Mouse (Mus musculus): Measurements from ENCODE around the gene E330017A01Rik. TPM values are rescaled to one million over a fixed set of nuclear protein-coding genes. Genes with fewer than 3 reads are reported as not detected.

The E330017A01Rik gene
- polyA plus RNA-seq, 2 experiments from 2014 or later = not detected

- ATAC-seq = no peak
Observed at GRCm38 (mm10) chr16:58589444-58589843, 49.1 kb downstream of the E330017A01Rik start.

Other genes with a start within 250 kb of the E330017A01Rik start
- gene Dcbld2, start 230.3 kb downstream of the E330017A01Rik start, polyA plus RNA-seq (2017; shearing (Covaris generic)) = under 1 TPM; 0.34 to 0.42 TPM
- 1 to 10 TPM; 5.7 to 9.5 TPM for gene St3gal6, start 114.5 kb downstream of the E330017A01Rik start, polyA plus RNA-seq (2017; shearing (Covaris generic))
- not detected for gene Gm813, start 21.8 kb downstream of the E330017A01Rik start, polyA plus RNA-seq (2017; shearing (Covaris generic))
- gene Cpox, start 31.6 kb upstream of the E330017A01Rik start, polyA plus RNA-seq (2017; shearing (Covaris generic)) = 10 to 100 TPM; 48.3 to 55.6 TPM
- 10 to 100 TPM; 35.4 to 55.3 TPM for gene Gpr15, start 80.3 kb upstream of the E330017A01Rik start, polyA plus RNA-seq (2017; shearing (Covaris generic))
- 100 to 1,000 TPM; 201 to 243 TPM for gene Cldnd1, start 89.2 kb upstream of the E330017A01Rik start, polyA plus RNA-seq (2017; shearing (Covaris generic))
- gene Olfr172, start 124.4 kb upstream of the E330017A01Rik start, polyA plus RNA-seq (2017; shearing (Covaris generic)) = under 1 TPM; 0.28 to 0.61 TPM
- gene Olfr173, start 161.5 kb upstream of the E330017A01Rik start, polyA plus RNA-seq (2017; shearing (Covaris generic)) = 1 to 10 TPM in 1 of 2 experiments, under 1 TPM in 1; 0.87 to 5.7 TPM
- under 1 TPM in 1 of 2 experiments, not detected in 1; 0.27 TPM for gene Olfr175-ps1, start 188.0 kb upstream of the E330017A01Rik start, polyA plus RNA-seq (2017; shearing (Covaris generic))
- gene Olfr177, start 236.0 kb upstream of the E330017A01Rik start, polyA plus RNA-seq (2017; shearing (Covaris generic)) = not detected

Data from CD4-positive, CD25-positive, alpha-beta regulatory T cell, adult 4 months (primary cell).